Mouse (Mus musculus) spleen, adult 12 weeks (tissue): ENCODE data around the gene Stx6.

Source experiments
- DNase-seq: peaks from one replicate; pipeline ENCODE4 v3.0.0; 2022; ENCODE audit warnings: low spot score

Stx6 gene

DNA sequence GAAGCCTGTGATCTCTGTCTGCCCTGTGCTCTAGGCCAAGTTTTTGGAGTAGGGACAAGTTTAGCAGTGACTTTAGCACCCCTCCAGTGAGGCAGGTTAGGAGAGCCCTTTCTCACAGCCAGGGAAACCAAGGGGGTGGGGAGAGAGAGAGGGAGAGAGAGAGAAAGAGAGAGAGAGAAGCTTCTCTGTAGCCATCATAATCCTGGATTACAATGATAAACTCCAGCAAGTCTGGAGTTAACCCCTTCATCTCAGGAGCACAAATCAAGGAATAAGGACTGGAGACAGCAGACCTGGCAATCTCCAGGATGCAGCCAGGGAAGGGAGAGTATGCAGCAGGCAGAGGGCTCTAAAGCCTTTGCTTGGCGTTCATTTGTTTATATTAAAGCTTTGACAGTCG, 77.1 kb downstream of the Stx6 start:
- DNase-seq: no peak

DNA sequence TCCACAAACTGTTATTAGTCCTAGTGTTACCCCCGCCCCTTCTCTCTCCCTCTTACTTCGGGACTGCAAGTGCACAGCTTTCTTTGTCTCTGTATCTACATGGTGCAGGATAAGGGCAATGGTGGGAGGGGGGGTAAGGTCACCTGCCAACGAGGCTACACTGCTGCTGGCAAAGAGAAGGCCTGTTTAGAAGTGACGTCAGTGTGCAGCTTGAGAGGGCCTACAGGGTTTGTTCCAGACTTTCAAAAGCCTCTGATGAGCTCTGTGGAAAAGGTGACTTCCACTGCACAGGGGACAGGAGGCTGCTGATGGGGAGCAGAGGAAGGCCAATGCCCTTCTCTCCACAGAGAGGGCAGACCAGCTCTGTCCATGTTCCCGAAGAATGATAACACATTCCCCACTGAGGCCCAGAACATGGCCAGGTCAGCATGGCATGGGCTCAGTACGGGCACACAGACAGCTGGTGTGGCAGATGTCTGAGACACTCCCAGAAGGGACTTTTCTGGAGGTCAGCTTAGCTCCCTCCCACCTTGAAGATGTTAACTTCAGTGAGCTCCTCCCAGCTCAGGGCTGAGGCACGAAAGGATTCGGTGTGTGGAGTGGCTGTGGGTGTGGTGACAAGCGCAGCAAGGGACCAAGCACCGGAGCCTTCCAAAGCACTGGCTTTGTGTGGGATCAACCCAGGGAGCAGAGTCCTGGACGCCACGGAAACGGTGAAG, 78.0 kb downstream of the Stx6 start:
- DNase-seq: no peak

DNA sequence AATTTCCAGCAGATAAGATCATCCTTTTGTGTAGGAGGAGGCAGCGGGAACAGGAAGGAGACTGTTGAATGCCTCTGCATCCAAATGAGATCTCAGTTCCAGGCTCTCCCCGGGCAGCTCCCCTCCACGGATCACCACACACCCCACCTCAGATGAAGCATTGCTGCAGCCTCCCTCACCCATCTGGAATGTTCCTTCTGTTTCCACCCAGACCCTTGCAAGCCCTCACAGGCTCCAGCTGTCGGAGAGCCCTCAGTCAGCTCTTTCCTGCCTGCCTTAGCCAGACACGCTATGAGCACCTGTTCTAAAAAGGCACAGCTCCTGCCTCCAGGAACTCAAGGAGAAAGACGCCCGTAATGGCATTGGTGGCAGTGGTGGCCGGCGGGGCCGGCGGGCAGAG, 78.9 kb downstream of the Stx6 start:
- no peak for DNase-seq

DNA sequence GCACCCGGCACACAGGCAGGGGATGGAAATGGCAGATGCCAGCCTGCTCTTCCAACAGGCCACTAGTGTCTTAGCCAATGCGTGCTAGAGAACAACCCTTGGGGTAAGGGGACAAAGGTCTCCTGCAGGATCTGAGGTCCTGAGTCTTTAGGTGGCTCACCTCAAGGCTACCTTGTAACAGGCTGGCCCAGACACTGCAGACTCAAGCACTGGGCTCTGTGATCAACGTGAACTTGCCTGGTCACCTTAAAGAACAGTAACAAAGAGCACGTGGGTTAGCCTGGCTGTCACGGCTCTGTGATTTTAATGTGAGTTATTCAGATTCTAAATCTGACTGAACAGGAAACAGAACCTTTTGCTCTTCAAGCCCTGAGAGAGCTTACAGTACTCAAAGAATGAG, 79.6 kb downstream of the Stx6 start:
- no peak for DNase-seq

DNA sequence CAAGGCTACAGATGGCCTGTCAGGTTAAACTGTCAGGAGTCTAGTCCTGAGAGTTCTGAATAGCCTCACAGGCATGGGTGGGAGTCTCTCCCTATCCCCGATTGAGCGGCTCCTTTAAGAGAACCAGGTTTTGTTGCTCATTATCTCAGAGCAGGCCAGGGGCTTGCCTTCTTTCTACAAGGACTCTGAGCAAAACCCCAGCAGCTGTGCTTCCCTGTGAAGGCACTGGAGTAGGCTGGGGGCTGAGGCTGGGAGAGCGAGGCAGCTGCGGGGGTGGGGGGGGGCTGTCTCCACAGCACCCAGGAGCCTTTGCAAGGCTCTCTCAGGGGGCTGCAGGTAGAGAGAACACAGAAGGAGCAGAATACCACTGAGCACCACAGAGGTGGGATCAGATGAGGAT, 80.7 kb downstream of the Stx6 start:
- no peak for DNase-seq

DNA sequence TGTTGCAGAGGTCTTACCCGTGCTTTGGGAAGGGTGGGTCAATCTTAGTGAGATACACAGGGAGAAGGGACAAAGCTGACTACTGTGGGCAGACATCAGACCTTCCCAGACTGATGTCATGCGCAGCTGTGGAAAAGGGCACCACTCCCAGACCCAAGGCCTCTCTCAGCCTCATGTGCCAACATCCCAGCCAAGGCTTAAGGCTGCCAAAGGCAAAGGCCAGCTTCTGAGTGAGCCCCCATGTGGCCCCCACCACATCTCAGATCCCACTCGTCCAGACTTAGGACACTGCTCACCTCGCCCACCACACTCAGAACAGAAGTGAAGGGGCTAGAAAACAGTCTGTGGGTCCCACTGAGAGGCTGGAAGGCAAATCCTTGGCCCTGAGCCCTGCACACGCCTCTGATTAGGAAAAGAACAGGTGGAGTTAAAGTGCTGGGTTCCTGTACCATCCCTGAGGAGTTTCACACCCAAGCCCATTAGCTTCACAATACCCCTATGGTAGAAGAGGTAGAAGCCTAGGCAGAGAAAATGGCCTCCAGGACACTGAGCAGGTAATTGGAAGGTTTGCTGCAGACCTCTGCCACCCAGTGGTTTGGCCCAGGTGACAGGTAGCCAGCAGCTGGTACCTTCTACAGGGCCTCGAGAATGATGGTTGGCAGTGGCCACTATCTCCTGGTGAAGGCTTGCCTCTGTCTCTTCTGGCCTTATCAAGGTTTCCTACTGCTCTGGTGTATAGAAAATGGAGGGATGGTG, 81.6 kb downstream of the Stx6 start:
- DNase-seq: no peak

DNA sequence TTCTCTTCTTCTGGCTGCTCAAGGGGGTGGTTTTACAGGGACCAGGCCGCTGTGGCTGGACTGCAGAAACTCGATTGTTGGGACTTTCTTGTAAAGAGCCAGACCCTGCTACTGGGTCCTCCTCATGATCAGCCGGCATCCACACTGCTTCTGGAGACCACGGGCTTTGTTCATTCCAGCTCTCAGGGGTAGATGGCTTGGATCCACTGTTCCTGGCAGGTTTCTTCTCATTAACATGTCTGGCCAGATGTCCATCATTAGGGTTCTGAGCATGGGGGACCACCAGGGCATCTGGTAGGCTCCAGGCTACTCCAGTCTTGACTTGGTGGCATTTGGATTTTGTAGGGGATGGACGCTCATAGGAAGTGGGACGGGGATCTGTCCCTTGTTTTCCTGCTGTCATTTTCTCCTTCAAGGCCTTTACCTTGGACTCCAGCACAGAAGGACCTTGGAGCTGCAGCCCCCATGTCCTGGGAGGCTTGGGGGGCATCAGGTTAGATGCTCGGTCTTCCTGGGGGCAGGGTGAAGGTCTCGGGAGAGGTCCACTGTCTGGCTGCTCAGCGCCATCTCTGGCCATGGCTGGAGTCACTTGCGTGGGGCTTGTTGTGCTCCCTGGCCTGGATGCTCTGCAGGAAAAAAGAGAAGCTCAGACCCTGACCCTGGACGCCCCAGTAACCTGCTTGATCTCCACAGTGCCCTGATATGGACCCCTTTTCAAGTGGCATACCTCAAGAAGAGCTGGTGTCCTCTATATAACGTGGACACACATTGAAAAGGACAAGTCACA, 83.4 kb downstream of the Stx6 start:
- no peak for DNase-seq

DNA sequence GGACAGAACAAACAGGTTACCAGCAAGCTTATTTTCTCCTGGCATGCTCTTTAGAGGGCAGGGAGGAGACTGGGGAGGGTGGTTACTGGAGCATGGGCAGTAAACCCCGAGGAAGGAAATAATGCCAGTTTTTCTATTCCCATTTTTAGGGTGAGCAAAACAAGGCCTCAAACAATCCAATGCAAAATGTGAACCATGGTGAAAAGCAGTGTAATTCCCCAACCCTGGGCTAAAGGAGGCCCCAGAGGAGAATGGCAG, 83.9 kb downstream of the Stx6 start:
- no peak for DNase-seq

DNA sequence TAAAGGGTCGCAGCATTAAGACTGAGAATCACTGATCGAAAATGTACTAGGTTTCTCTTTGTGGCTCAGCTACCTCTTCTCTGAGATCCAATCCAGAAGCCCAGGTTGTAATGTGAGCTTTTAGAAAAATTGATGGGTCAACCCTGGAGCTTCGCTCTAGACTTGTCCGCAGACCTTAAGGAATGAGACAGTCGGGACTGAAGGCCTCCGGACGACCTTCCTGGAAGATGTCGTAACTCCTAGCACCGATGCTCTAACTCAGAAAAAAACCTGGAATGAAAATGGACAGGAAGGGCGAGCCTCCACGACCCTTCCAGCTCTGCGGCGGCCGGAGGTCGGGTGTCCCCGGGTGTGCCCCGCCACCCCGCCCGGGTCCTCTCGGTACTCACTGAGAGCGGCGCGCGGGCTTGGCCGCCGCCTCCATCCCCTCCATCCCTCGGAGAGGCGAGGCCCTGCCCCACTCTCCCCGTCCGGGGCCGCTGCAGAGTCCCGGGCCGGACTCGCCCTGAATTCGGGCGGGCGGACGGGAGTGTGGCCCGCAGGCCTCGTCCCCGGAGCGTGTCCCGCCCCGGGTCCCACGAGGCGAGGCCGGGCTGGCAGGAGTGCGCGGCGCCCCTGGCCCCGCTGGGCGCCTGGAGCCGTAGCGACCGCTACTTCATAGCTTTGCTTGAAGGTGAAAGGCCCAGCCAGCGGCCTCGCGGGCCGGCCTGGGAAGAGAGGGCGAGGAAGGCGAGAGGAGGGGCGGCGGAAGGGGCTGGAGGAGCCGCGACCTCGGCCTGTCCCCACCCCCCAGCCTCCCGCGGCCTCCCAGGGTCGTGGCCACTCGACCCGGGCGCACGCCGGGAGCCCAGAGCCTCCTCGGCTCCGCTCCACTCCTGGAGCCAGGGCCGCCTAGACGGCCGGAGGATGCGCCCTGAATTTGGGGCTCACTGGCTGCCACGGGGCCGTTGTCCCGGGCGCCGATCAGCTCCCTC, 85.6 kb downstream of the Stx6 start, which contains the start of gene BC034090:
Gene BC034090 (minus strand): TSS at position 648 of the 974 bp plus-strand sequence.
- no peak for DNase-seq

DNA sequence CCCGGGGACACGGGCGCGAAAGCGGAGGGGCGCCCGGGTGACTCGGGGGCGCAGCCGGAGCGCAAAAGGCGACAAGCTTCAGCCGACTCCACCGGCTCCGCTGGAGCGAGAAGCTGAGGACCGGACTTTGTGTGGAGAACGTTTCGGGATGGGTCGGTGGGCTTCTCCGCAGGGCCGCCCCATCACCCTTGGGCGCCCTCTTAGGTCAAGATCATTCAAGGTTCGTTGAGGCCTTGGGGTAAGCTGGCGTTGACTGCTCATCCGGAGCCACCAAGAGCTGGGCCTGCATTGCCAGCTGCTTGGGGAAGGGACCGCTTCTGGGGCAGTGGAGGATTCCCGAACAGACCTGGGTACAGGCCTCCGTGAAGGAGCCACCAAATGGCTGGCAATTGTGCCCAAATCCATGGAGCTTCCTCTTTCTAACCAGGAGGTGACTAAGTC, 86.3 kb downstream of the Stx6 start:
- no peak for DNase-seq

DNA sequence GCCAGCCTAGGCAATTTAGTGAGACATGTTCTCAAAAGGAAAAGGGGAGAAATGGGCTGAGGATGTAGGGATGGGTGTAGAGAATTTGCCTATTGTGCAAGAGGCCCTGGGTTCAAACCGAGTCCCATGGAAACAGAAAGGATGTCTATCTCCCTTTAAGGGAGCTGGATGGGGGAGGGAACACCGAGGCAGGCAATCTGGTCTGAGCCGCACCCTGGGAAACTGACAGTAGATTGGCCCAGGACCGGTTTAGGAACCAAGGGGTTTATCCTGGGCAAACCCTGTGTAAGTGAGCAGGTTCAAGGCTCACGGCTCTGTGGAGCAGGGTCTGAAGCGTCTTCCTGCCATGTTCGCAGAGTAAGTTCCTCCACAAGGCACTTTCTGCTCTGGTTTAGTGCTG, 87.0 kb downstream of the Stx6 start:
- DNase-seq: no peak

DNA sequence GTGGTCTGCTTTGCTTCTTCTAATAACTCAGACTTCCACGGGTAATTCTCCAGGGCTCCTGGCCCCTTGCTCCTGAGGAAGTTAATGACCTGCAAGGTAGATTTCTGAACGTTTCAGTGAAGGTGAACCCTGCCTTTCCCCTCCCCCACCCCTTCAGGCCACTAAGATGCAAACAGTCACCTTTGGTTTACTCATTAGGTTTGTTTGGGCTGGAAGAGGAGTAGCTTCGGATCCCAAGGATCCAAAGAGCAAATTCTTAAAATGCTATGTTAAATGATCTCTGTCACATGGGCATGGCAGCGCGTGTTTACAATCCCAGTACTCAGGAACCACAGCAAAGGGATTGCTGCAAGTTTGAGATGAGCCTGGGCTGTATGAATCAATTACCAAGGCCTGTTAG, 88.9 kb downstream of the Stx6 start:
- DNase-seq: no peak

DNA sequence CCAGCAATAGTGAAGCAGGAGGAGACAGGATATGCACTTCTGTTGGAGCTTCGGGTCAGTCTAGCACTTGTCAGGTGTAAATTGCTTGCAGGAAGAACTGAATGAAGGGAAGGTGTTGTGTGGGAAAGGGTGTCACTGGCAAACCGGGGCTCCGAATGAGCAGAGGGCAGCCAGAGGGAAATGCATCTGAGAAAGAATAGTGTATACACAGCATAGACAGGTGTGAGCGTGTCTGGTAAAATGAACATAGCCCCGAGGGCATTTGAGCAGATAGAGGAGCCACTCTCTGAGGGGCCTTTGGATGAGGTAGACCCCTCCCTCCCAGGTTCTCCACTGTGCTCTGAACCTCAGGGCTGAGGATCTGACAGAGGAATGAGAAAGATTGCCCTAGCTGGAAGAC, 89.5 kb downstream of the Stx6 start:
- no peak for DNase-seq

DNA sequence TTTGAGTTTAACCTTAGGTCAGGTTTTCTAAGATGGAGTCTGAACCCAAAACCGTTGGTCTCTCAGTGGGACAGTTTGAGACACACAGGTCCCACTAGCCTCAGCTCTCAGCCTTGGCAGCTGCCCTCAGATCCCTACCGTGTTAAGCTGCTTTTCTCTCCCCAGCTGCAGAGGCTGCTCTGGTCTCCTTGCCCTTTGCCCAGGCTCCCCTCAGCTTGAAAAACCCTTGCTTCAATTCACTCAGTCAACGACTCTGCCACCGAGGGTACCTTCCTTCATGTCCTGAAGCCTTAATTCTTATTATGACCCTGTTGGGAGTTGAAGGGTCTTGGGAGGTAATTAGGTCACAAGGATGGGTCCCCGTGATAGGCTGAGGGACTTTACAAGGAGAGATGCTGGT, 91.4 kb downstream of the Stx6 start:
- no peak for DNase-seq

DNA sequence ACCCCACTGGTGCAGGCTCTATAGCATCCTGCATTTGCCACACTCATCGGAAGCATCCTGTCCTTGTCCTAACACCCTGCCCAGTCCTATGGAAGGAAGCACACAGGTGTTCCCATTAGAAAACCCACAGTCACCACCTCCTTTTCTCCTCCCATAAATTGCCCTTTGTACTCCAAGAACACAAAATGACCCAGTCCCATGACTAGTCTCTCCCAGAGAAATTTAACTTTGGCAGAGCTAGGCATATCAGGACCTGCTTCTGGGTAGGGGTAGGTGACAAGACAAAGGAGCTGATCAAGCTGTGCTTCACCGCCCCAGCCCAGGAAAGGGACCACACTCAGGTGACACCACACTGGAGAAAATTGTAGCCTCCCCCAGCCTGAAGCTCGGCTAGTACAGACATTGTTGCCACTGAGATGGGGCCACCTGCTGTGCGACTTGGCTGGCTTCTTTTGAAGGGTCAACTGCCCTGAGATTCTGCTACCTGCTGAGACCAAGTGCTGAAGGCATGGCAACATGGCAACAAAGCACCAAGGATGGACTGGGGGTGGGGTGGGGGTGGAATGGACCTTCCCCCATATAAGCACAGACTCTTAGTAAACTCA, 92.1 kb downstream of the Stx6 start:
- no peak for DNase-seq

DNA sequence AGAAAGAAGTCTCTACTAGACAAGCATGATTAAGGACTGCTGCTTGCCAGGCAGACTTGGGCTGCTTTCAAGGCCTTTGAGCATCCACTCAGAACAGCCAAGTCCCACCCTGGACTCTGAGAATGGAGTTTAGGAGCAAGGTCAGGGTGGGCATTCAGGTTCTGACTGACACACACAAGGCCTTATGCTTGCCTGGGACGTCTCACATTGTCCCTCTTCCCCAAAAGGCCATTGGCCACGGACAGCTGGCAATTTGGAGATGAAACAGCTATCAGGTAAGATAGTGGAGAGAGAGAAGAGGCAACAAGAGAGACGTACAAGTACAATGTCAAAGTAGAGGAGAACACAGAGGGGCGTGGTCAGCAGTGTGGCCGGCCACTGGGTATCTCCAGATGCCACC, 93.1 kb downstream of the Stx6 start:
- no peak for DNase-seq

DNA sequence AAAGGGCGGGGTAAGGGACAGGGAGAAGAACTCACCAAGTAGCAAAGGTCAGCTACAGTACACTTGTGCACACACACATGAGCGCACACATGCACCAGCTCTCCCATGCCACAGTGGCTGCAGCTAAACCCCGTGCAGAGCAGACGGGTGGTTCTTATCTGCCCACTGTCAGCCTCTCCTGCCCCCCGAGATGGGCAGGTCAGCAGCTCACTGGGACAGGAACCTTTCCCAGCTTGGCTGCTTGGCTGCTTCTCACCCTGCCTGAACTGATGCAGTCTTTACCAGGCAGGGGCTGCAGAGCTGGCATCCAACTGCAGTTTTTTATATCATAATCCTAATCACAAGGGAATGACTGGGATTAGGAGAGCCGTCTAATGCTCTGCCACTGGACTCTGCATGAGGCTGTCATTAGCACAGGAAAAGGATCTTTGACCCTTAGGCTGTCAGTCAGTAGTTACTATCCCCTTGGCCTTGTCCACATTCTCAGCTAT, 94.2 kb downstream of the Stx6 start:
- DNase-seq: no peak

DNA sequence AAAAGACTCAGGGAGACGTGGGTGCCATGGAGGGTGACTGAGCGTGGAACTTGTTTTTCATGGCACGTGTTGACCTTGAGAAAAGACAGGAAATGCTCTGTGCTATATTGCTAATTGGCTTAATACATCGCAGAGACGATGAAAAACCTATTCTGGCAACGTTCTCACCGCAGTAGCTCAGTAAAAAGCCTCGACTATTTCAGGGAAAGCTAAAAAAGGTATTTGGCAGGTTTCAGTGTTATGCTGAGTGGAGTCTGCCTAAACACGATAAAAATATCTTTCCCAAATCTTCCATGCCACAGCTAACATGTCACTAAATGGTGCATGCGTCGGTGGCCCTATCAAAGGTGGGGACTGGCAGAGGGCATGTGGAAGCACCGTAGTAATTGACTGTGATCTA, 94.6 kb downstream of the Stx6 start:
- DNase-seq: no peak

DNA sequence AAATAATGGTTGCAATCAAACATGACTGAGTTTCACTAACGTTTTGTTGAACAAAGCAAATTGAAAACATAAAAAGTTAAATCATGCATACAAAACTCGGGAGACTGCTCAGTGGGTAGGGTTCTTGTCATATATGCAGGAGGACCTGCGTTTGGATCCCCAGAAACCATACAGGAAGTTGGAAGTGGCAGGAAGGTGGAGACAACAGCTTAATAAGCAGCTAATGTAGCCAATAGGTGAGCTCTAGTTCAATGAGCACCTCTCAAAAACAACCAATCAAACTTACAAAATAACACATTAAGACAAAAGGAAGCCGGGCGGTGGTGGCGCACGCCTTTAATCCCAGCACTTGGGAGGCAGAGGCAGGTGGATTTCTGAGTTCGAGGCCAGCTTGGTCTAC, 95.8 kb downstream of the Stx6 start:
- no peak for DNase-seq
